Mouse (Mus musculus): ENCODE data around the gene Ptch1.

Gene Ptch1

GRCm38 (mm10) chr13:63563781-63564625 lies 9.4 kb downstream of the Ptch1 start:
- DNase-seq (ENCODE audit: low read depth, low spot score), result peak; percentile 30

DNA sequence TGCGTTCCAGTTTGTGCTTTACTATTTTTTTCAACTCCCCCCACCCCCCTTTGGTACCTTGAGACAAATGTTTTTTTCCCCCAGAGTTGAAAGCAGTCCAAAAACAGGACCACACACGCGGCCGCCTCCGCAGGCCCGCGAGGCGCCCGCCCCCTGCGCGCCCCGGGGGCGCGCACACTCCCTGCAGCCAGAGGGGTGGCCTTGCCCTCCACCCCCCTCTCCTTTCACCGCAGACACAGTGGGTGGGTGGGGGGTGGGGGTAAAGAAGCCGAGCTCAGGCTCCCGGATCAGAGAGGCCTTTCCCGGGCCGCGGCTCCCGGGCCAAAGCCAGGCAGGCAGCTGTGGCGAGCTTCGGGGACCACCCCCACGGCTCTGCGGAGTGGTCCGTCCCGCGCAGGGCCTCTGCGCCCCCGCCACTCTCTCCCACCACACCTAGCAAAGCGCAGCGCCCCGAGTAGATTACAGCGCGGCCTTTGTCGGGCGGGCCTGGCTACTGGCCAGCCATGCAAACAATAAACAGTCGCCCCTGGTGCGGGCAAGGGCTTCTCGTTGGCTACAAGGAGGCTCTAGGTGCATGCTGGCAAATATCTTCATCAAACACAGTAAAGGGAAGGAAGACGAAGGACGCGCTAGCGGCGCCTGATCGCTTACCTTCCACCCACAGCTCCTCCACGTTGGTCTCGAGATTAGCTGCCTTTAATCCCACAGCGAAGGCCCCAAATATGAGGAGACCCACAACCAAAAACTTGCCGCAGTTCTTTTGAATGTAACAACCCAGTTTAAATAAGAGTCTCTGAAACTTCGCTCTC lies 10.2 kb downstream of the Ptch1 start:
- DNase-seq (ENCODE audit: low read depth, low spot score), result peak; percentile 72

DNA sequence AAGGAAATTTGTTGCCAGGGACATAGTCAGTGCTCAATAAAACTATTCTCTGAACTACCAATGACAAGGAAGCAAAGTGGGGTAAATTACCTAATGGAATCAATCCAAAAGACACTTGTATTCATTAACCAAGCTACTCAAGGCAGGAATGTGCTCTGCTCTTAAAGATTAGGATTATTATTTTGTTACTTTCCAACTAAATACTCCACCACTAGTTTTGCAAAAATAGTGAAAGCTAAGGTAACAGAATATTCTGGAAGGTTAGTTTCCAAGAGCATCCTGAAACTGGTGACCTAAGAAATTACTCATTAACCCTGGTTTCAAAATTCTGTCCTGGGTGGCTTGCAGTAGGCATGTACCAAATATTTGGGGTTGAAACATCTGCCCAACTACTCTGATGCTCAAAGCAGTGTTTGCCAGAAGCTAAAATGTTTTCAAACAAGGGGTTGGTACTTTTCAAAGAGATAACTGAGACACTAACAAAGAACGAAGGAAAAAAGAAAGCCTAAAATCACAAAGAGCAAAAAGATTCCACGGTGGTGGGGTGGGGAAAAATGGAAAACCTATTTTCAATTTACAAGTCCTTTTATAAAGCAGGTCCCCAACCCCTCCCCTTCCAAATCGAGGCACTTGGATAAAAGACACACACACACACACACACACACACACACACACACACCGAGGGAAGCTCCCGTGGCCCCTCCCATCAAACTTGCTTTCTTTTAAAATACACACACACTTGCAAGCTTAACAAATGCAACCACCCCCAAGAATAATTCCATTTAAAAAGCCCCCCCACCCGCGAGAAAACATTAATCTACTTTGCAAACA lies 11.0 kb downstream of the Ptch1 start:
- DNase-seq (ENCODE audit: low read depth, low spot score), result no peak

DNA sequence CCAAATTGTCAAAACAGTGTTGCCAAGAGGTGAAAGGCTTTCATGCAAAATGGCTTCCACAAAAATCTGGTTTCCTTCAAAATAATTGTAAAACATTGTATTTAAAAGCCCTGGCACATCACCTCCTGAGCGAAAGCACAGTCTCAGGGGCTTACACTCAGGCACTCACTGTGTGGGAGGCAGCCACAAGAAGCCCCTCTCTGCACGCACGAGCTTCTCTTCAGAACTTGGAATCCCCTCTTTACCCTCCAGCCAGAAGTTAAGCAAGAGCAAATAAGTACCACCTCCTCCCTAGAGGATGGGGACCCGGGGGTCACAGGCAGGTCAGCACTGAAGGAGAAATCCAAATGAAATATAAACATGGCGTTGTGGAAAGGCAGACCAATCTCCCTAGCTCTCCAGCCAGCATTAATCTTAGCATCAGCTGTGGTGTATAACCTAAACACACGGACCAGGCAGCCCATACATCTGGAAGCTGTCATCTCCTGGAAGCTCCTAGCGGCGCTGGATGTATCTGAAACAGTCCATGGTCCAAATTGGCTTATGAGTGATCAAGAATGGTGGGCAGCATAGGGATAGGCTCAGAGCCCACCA lies 15.0 kb downstream of the Ptch1 start:
- DNase-seq (ENCODE audit: low read depth, low spot score), result no peak

DNA sequence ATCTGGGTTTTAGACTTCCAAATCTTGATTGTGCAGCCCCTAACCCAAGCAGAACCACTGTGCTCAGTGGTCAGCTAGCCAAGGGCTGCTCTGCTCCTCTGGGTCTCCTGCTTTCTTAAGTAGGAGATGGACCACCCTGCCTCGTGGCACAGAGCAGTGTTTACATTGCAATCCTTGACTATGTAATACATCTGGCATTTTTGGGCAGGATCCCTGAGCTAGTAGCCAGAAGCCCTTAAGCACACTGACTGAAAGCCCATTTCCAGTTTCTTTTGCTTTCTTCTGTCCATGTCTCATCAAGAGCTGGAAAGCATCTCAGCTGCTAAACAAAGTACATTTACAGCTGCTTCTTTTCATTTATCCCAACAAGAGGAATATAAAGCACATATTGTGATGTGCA lies 17.0 kb downstream of the Ptch1 start:
- no peak for DNase-seq (ENCODE audit: low read depth, low spot score)

DNA sequence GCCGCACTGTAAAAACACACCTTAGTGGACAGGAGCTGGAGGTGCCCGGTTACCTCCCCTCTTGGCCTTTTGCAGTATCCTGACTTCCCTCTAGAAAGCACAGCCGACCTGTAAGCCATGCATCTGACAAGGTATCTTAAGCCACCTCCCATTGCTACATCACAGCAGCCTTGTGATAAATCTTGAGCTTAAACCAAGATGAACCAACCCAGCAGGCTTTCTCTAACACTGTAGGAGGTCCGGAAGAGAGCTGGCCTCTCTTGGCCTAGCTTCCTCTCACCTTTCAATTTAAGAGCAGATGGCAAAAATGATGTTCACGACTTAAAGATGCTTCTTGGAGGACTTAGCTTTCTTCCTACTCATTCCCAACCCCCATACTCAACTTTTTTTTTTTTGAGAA lies 17.5 kb downstream of the Ptch1 start:
- no peak for DNase-seq (ENCODE audit: low read depth, low spot score)

DNA sequence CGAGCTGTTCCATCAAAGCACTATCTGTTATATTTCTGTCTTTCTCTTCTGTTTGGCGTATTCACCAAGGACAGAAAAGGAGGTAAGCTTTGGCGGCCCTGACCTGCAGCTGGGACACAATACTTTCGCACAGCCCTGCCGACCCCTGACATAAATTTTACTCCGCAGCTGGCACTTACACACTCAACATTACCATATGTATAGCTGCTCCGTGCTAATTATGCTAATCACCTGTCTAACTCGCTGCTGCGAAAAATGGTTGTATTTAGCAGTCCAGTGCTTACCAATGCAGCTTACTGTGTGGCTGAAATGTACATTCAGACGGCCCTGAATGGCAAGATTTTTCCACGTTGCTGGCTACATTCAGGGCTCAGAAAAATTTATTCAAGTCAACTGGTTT lies 18.8 kb downstream of the Ptch1 start:
- DNase-seq (ENCODE audit: low read depth, low spot score), result no peak

GRCm38 (mm10) chr13:63553436-63553835 lies 20.0 kb downstream of the Ptch1 start:
- DNase-seq (ENCODE audit: low read depth, low spot score), result no peak

GRCm38 (mm10) chr13:63552291-63552932 lies 21.0 kb downstream of the Ptch1 start:
- peak; percentile 72 for DNase-seq (ENCODE audit: low read depth, low spot score)

DNA sequence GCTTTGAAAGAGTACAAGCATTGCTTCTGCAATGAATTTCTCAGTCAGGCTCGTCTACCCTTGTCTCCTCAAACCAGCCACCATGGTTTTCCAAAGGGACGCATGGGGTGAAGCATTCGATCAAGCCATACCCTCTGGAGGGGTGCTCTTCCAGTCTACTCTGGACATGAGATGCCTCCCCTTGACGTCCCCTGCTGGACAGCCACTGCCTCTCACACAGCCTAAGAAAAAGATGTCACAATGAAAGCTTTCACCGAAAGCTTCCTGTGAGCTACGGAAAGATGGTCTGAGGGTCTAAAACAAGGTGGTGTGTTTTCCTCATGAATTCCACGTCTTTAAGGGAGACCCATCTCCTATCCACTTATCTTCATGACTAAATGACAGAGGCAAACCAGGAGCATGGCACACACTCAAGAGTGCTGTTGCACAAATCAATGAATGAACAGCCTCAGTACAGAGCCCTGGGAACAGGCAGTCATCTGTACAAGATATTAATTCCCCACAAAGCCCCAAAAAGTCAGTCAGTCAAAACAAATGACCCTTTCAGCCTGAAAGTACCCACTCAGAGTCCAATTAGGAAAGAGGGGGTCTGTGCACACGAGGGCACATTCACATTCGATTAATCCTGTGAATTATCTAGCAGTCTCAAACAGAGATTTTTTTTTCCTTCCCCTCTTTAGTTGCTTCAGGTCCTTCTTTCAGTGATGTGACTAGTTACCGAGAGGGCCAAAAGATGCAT lies 21.7 kb downstream of the Ptch1 start:
- DNase-seq (ENCODE audit: low read depth, low spot score), result no peak

GRCm38 (mm10) chr13:63550367-63550766 lies 23.0 kb downstream of the Ptch1 start:
- no peak for DNase-seq (ENCODE audit: low read depth, low spot score)

GRCm38 (mm10) chr13:63549210-63549609 lies 24.2 kb downstream of the Ptch1 start:
- no peak for DNase-seq (ENCODE audit: low read depth, low spot score)

DNA sequence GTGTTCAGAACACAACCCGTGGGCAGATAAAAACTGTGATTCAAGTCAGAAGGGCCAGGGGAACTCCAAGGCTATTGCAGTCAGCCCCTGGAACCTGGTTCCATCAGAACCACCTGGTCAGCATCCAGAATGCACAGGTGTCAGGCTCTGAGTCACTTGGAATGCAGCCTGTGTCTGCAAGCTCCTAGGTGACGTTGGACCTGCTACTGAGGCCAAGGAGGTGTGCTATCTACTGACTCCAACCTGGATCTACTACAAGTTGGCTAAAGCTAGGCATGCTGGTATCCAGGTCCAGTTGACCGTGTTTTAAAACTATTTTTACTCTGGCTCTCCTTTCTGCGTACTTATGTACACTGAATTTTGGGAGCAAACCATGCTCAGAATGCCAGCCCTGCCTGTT lies 24.8 kb downstream of the Ptch1 start:
- no peak for DNase-seq (ENCODE audit: low read depth, low spot score)

DNA sequence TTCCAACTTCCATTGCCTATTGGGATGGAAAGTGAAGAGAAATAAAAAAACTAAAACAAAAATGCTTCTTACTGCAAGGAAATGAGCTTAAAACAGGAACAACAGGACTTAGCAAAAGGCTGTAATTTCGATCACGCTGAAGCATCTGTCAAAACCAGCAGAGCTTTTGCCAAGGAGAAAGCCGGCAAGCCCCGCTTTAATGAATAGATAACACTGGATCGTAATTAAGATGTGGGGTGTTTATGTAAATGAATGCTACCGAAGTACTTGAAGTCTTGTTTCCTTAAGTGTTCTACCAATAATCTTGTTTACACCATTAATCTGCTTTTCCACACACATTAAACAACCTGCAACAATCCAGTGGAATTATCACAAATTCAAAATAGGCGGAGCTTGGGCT lies 28.1 kb downstream of the Ptch1 start:
- no peak for DNase-seq (ENCODE audit: low read depth, low spot score)

GRCm38 (mm10) chr13:63544967-63545253 lies 28.5 kb downstream of the Ptch1 start:
- DNase-seq (ENCODE audit: low read depth, low spot score), result no peak

DNA sequence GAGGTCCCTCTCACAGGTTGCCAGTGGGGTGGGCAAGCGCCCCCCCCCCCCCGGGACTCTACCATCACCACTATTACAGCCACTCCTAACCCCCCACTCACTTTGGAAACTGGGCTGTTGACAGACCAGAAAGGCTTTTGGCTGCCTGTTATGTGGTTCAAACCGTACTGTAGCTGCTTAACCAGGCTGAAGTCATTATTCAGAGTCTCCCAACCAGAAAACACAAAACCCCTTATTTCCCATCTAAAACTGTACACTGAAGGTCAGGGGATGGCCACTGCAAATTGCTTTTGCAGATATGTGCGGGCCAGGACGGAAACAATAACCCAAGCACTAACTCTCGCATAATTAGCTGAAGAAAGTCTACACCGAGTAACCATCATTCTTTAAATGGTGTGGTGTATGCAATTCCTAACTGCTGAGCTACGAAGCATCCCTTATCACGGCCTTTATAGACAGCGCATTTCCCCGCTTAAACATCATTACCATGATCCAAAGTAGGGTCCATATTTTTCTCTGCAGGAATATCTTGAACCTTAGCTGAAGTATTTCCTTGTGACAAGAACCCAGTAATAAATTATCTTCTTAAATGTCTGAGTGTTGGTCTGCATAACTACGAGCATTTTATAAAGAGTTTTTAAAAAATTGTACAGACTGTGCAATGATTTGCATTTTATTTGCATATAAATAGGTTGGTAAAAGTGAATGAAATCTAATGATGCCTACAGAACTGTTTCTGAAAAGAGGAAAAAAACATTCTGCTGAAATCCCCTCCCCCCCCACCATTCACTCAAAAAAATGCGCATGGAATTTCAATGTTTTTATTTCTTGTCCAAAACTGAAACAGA lies 29.1 kb downstream of the Ptch1 start:
- DNase-seq (ENCODE audit: low read depth, low spot score), result no peak

GRCm38 (mm10) chr13:63543459-63543858 lies 29.9 kb downstream of the Ptch1 start:
- no peak for DNase-seq (ENCODE audit: low read depth, low spot score)

- no peak for DNase-seq (ENCODE audit: low read depth, low spot score)
Observed at GRCm38 (mm10) chr13:63542796-63543384, 30.5 kb downstream of the Ptch1 start.

GRCm38 (mm10) chr13:63541510-63541909 lies 31.9 kb downstream of the Ptch1 start:
- no peak for DNase-seq (ENCODE audit: low read depth, low spot score)
